Mouse (Mus musculus): Measurements from ENCODE around the gene Zfp143.

Gene Zfp143

DNA sequence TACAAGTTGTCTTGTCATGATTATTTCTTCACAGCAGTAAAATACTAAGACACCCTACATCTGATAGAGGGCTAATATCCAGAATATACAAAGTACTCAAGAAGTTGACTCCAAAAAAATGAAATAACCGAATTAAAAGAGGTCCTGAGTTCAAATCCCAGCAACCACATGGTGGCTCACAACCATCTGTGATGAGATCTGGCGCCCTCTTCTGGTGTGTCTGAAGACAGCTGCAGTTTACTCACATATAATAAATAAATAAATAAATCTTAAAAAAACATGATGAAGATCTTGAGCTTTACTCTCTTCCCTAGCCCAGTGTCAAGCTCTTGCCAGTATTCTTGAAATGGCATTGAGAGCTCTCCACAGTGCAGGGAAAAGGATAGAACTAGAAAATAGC is 77.5 kb downstream of the Zfp143 start:
- WGBS, result 91% methylated on average over 2 of the region's 2 CpGs

DNA sequence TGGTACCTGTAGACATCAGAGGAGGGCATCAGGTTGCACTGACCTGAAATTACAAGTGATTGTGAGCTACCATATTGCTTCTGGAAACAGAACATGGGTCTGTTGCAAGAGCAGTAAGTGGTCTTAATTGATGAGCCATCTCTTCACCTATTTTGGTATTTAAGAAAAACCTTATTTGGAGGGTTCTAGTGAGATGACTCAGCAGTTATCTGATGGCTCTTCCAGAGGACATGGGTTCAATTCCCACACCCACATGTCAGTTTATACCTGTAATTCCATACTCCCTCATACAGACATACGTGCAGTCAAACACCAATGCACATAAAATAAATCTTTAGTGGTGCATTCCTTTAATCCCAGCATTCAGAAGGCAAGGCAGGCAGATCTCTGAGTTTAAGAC is 82.8 kb downstream of the Zfp143 start:
- WGBS, result 100% methylated on average over 1 of the region's 1 CpGs
